Mouse (Mus musculus) lung, adult 2 months (tissue): Measurements from ENCODE around the gene Ebf3.

ENCODE experiments used
- CTCF ChIP-seq: fragments of 200-500 bp; IDR thresholded peaks from 2 replicates; pipeline ENCODE4 v1.5.1; 2011; ENCODE audit warnings: mild to moderate bottlenecking, low read length, control low read depth; ENCODE audit not compliant: insufficient read depth
- POLR2A ChIP-seq: fragments of 200-500 bp; IDR thresholded peaks from 2 replicates; pipeline ENCODE4 v1.6.1; 2011; ENCODE audit warnings: low read depth, mild to moderate bottlenecking, control low read depth, low read length, borderline replicate concordance; ENCODE audit errors: extremely low read depth

DNA sequence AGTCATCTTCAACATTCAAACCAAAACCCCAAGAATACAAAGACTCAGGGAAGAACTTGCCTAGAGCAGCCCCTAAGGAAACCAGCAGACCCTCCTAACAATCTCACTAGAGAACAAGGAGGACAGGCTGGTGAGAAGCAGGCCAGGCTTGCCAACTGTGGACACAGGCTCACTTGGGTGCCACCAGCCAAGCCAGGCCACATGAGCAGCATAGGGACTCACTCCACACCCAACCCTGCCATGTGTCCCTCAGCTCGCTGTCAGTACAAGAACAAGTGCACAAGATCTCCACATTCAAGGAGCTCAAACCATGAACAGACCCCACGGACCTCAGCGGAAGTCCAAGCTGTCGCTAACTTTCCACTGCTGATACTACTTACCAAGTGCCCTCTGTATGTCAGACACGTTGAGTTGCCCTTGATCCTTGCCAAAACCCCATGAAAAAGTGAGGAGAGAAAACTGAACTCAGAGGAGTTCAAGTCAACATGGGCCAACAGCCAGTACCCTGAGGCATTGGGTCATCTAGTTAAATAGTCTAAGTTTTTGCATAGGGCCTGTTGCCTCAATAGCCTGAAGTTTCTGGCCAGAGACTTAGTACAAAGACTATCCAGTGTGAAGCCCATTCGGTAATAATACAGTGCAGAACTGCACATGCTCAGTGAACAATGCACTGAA lies 91.3 kb downstream of the Ebf3 start:
- TF ChIP-seq CTCF (no peak), POLR2A (no peak)
